Mouse (Mus musculus) embryonic facial prominence, embryonic 15.5 days (tissue): ENCODE results near the gene Maco1. TPM values are rescaled to one million over a fixed set of nuclear protein-coding genes. Genes with fewer than 3 reads are reported as not detected.

Experiments
- ATAC-seq: fragments of 200-750 bp; cut with Nextera tagmentation; 2 replicates; pipeline ENCODE4 v1.8.0; 2017; ENCODE audit warnings: low read depth, moderate TSS enrichment; ENCODE audit not compliant: insufficient number of reproducible peaks, low FRiP score, low TSS enrichment
- H3K27ac ChIP-seq: fragments of 300-500 bp; sonication (generic); replicated peaks from 2 replicates; pipeline ENCODE4 v1.5.1; 2015; ENCODE audit warnings: mild to moderate bottlenecking, inconsistent platforms
- H3K27me3 ChIP-seq: fragments of 300-500 bp; sonication (generic); 2 replicates; pipeline ENCODE4 v1.6.1; 2015; ENCODE audit warnings: inconsistent platforms
- H3K36me3 ChIP-seq: fragments of 300-500 bp; sonication (generic); 2 replicates; pipeline ENCODE4 v1.6.1; 2015; ENCODE audit warnings: mild to moderate bottlenecking, inconsistent platforms
- H3K4me1 ChIP-seq: fragments of 300-500 bp; sonication (generic); 2 replicates; pipeline ENCODE4 v1.6.1; 2015; ENCODE audit warnings: inconsistent platforms
- H3K4me2 ChIP-seq: fragments of 300-500 bp; sonication (generic); replicated peaks from 2 replicates; pipeline ENCODE4 v1.6.1; 2015; ENCODE audit warnings: mild to moderate bottlenecking, inconsistent platforms
- H3K4me3 ChIP-seq: fragments of 300-500 bp; sonication (generic); replicated peaks from 2 replicates; pipeline ENCODE4 v1.5.1; 2015; ENCODE audit warnings: mild to moderate bottlenecking, inconsistent platforms
- H3K9ac ChIP-seq: fragments of 300-500 bp; sonication (generic); 2 replicates; pipeline ENCODE4 v1.6.1; 2015; ENCODE audit warnings: inconsistent platforms
- H3K9me3 ChIP-seq: fragments of 300-500 bp; sonication (generic); replicated peaks from 2 replicates; pipeline ENCODE4 v1.6.1; 2016; ENCODE audit warnings: inconsistent platforms
- WGBS: fragments of 180-500 bp; shearing (Covaris S2); methylation state at CpG from one replicate; pipeline ENCODE4 v1.1.7; 2015; 5-methylcytosine and 5-hydroxymethylcytosine counted together
- polyA plus RNA-seq: library from polyadenylated mRNA; unstranded; fragments of >200 nt; fragmentation: Nextera tagmentation; extraction: Ambion mirVana; gene quantifications from 2 replicates; pipeline ENCODE4 v1.2.1, GENCODE M21; 2015

Gene Maco1
- polyA plus RNA-seq, 1 experiment from 2014 or later = 45.3 TPM

DNA sequence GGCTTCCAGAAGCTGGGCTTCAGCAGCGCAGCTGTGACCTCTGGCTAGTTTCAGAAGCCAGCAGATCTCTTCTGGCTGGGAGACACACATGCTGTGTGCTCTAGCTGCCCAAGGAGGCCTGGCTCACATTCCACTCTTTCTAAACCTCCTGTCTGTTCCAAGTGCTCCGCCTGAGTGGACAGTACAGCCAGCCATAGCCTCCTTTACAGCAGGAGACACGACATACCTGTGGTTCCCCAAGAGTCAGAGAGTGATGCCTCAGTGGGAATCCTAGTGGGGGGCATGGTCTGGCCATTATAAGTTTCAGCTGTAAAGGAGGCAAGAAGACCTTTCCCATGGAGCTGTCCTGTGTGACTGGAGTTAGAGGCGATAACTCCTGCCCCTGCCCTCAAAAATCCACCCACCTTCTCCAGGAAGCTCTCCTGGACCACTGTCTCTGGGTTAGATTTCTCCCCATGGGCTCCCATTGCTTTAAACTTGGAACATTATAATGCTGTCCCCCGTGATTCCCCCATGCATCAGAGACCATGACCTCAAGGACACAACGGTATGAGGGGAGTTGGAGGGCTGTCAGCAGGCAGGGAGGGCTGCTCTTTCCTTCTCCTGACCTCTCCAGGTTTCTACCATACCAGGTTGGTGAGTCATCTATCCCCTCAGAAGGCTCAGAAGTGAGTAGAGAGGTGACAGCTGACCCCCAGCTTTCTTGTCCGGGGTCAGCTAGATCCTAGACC is 83.9 kb downstream of the Maco1 start:
- ATAC-seq = no peak
- Histone ChIP-seq H3K27me3 (no peaks in the 10 kb centered on the region), H3K36me3 (no peaks in the 10 kb centered on the region), H3K9me3 (no peaks in the 10 kb centered on the region), H3K4me3 (no peak overlapping the region), H3K4me2 (no peak overlapping the region), H3K4me1 (peaks cover 44% of the 10 kb centered on the region), H3K9ac (no peak overlapping the region), H3K27ac (no peak overlapping the region; the same call in 1 of the 2 replicates)
- 69% methylated on average over 7 of the region's 7 CpGs for WGBS

DNA sequence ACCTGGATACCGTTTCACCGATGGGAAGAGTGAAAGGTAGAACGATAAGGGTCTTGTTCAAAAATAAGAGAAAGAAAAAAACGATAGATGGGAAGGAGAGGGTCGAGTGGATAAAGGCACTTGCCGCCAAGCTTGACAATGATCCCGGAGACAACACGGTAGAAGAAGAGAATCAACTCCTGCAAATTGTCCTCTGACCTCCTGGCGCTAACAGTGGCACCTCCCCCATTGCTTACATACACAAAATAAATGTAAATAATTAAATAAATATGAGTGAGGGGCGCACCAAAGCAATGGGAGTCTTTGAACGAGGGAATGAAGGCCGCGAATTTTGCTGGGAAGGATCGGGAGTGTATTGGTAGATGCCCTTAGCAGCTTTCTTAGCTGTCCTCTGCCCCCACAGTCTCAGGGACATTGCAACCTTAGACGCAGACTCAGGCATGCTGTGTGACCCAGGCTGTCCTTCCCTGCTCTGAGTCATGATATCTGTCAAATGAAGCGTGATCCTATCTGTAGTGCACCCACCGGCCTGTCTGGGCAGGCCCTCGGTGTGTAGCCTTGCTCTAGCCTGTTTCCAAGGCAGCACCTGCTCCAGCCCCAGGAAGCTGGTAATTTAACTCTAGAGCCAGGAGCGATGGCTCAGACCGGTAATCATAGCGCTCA is 84.8 kb downstream of the Maco1 start:
- H3K9ac ChIP-seq = no peak overlapping the region; the same call in 1 of the 2 replicates
- no peak for ATAC-seq
- H3K9me3 ChIP-seq = no peaks in the 10 kb centered on the region
- peak overlapping the region; percentile 78 for H3K4me3 ChIP-seq
- peaks cover 46% of the 10 kb centered on the region for H3K4me1 ChIP-seq
- WGBS = 9% methylated on average over 21 of the region's 21 CpGs
- peak overlapping the region; percentile 93 for H3K4me2 ChIP-seq
- H3K27me3 ChIP-seq = no peaks in the 10 kb centered on the region
- H3K36me3 ChIP-seq = no peaks in the 10 kb centered on the region
- 0 out of 2 replicates have a peak overlapping the region, but pooled peaks have one; percentile 44 for H3K27ac ChIP-seq

DNA sequence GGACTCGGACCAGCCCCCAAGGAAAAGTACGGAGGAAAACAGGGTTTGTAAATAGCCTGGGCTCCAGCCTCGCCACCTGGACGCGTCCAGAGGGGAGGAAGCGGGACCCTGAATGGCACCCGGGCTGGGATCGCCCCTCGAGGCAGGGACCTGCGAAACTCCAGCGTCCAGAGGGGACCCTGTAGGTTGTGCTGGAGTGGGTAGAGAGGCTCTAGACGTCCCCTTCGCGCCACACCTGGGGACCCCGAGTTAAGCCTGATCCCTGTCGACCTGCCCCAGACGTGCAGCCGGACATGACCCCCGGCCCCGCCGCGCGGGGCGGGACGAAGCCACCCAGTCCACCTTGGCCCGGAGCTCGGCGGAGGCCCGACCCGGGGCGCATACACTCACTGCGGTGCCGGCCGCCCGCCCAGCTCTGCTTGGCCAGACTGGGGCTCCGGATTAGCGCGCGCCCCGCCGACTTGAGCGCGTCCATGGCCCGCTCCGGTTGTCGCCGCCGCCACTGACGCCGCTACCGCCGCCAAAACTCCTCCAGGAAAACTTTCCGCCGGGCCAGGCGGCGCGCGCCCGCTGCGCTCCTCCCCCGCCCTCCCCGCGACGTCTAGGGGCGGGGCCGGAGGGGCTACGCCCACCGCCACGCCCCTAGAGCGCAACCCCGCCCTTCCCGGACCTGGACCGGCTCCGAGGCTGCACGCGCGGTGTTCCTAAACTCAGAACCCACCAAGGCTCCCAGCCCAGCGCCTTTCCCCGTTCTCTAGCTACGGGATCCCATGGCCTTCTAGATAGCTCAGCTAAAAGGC is 85.5 kb downstream of the Maco1 start, which contains the start of gene Ldlrap1:
Gene Ldlrap1, minus strand, starts transcription at position 599 of the 800 bp plus-strand sequence.
- Histone ChIP-seq H3K4me2 (peak within 1 kb of the TSS; percentile 93), H3K9me3 (no peaks in the 10 kb centered on the region), H3K4me1 (peaks cover 45% of the 10 kb centered on the region), H3K27ac (peak within 1 kb of the TSS; percentile 87), H3K4me3 (peak within 1 kb of the TSS; percentile 78), H3K27me3 (no peaks in the 10 kb centered on the region), H3K9ac (peak within 1 kb of the TSS; percentile 76), H3K36me3 (no peaks in the 10 kb centered on the region)
- peak; percentile 77 for ATAC-seq
- under 1% methylated on average over 80 of the region's 80 CpGs for WGBS

DNA sequence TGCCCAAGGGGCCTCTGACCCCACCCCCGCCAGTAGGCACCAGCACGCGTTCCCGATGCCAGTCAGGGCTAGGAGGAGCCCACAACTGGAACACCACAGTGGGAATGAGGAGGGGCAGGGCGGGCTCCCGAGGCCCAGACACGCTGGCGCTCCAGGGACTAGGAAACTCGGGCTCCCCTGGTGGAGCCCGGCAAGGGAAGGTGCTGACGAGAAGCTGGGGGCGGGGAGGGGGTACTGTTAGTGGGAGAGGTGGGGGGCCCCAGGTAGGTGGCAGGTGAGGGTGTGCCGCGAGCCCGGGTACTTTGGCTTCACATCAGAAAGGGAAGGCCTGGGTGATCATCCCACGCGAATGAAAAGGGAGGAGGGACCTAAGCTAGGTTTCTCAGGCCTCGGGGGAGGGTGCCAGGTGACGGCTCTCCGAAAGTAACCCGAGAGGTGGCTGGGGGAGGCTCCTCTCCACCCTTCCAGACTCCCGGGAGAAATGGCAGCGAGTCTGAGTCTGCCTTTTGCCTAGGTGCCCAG is 86.2 kb downstream of the Maco1 start:
- peak overlapping the region; percentile 87 for H3K27ac ChIP-seq
- peak overlapping the region; percentile 76 for H3K9ac ChIP-seq
- ATAC-seq = peak; percentile 74
- H3K4me1 ChIP-seq = peaks cover 49% of the 10 kb centered on the region
- peak overlapping the region; percentile 93 for H3K4me2 ChIP-seq
- no peaks in the 10 kb centered on the region for H3K27me3 ChIP-seq
- WGBS = 1% methylated on average over 23 of the region's 23 CpGs
- H3K4me3 ChIP-seq = peak overlapping the region; percentile 78
- H3K36me3 ChIP-seq = no peaks in the 10 kb centered on the region
- no peaks in the 10 kb centered on the region for H3K9me3 ChIP-seq

DNA sequence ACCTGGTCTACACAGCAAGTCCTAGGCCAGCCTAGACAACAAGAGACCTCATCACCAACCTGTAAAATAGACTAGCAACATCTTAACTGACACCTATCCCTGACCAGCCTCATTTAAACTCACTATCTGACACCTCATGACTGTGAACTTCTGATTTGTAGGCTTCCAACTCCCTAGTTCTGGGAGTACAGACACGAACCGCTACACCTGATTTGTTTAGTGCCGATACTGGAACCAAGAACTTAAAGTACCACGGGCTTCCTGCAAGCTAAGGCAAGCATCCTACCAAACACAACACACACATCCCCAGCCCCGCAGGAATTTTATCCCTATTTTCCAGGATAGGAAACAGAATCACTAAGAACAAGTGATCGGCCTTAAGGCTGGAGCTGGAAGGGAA is 86.9 kb downstream of the Maco1 start:
- peak overlapping the region; percentile 78 for H3K4me3 ChIP-seq
- 49% methylated on average over 6 of the region's 6 CpGs for WGBS
- H3K9me3 ChIP-seq = no peaks in the 10 kb centered on the region
- H3K36me3 ChIP-seq = no peaks in the 10 kb centered on the region
- H3K4me2 ChIP-seq = peak overlapping the region; percentile 93
- H3K27ac ChIP-seq = peak overlapping the region; percentile 87
- no peaks in the 10 kb centered on the region for H3K27me3 ChIP-seq
- peak overlapping the region; percentile 76; the same call in 1 of the 2 replicates for H3K9ac ChIP-seq
- peaks cover 51% of the 10 kb centered on the region for H3K4me1 ChIP-seq
- no peak for ATAC-seq

DNA sequence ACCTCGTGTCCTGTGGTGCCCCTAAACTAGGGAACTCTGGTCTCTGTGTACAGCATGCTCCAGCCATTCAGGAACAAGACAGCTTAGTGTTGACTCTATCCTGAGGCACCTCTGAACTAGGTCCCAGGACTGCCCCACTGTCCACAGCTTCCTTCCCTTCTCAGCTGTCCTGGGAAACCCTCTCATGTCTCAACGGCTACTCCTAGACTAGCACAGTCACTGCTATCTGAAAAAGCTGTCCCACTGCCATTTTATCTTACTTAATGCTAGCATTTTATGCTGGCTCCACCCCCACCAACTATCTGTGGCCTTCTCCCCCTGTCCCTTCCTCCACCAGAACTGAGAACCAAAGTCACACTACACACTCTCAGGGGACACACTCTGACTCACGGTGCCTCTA is 88.8 kb downstream of the Maco1 start:
- no peaks in the 10 kb centered on the region for H3K36me3 ChIP-seq
- 60% methylated on average over 3 of the region's 3 CpGs for WGBS
- H3K27ac ChIP-seq = no peak overlapping the region
- H3K4me1 ChIP-seq = peaks cover 69% of the 10 kb centered on the region
- no peak overlapping the region for H3K4me2 ChIP-seq
- H3K4me3 ChIP-seq = no peak overlapping the region
- no peaks in the 10 kb centered on the region for H3K9me3 ChIP-seq
- ATAC-seq = no peak
- no peaks in the 10 kb centered on the region for H3K27me3 ChIP-seq
- H3K9ac ChIP-seq = no peak overlapping the region

DNA sequence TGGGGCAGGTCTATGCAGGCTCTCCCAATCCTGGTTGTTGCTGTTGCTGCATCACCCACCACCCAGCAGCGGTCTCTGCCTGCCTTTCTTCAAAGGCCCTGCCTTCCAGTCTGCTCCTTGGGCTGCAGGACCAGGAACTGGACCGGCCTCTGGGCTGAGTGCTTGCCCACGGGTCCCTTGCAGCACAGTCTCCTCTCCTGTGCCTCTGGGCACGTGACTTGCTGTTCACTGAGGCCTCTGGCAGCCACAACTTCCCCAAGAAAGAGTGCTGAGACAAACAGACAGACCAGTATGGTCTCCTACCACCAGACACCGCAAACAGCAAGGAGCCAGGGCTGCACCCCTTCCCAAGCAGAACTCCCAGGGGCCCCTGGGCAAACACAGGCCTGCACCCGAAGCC is 90.8 kb downstream of the Maco1 start:
- Histone ChIP-seq H3K4me3 (no peak overlapping the region), H3K27ac (peak overlapping the region; percentile 44; the same call in 1 of the 2 replicates), H3K9ac (no peak overlapping the region), H3K27me3 (no peaks in the 10 kb centered on the region), H3K4me1 (peaks cover 77% of the 10 kb centered on the region), H3K4me2 (peak overlapping the region; percentile 9; the same call in 1 of the 2 replicates), H3K36me3 (no peaks in the 10 kb centered on the region), H3K9me3 (no peaks in the 10 kb centered on the region)
- WGBS = 62% methylated on average over 6 of the region's 6 CpGs
- no peak for ATAC-seq

DNA sequence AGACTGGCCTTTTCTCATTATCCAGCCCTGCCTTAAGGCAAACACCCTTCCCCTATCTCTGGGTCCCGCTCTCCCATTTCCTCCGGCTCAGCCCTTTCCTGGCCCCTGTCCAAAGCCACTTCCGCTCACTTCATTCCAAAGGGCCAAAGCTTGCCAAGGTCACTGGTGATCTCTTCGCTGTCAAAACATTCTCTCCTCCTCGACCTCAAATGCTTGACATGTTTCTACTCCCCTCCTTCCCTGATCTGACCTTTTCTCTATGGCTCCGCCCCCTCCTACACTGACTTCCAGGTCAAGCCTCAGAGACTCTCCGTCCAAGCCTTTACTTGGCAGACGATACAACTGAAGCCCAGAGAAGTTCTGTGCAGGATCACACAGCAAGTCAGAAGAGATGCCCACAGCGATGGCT is 92.3 kb downstream of the Maco1 start:
- WGBS = 39% methylated on average over 9 of the region's 9 CpGs
- Histone ChIP-seq H3K9ac (no peak overlapping the region), H3K4me3 (no peak overlapping the region), H3K27me3 (no peaks in the 10 kb centered on the region), H3K9me3 (no peaks in the 10 kb centered on the region), H3K27ac (no peak overlapping the region), H3K4me2 (0 out of 2 replicates have a peak overlapping the region, but pooled peaks have one; percentile 8), H3K4me1 (peaks cover 79% of the 10 kb centered on the region), H3K36me3 (no peaks in the 10 kb centered on the region; the same call in 1 of the 2 replicates)
- no peak for ATAC-seq

DNA sequence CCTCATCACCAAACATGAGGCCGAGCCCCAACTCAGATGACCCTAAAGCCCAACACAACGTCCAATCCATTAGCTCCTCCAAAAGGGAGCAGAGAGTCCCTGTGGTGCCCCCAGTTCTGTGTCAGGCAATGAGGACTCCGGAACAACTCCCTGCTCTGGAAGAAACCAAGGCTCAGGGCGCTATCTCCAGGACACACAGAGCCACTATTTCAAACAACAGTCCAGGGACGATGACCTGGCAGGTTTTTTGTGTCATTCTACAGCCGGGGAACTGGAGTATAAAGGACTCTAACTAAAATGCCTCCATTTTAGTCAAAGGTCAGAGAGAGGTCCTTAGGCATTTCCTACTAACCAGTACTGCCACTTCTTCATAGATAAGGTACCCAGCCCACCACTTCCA is 92.9 kb downstream of the Maco1 start:
- WGBS = 71% methylated on average over 6 of the region's 6 CpGs
- H3K36me3 ChIP-seq = no peaks in the 10 kb centered on the region; the same call in 1 of the 2 replicates
- no peak overlapping the region for H3K27ac ChIP-seq
- no peaks in the 10 kb centered on the region for H3K9me3 ChIP-seq
- no peak overlapping the region for H3K4me3 ChIP-seq
- no peak overlapping the region for H3K4me2 ChIP-seq
- ATAC-seq = no peak
- H3K4me1 ChIP-seq = peaks cover 79% of the 10 kb centered on the region
- H3K27me3 ChIP-seq = no peaks in the 10 kb centered on the region
- no peak overlapping the region for H3K9ac ChIP-seq

DNA sequence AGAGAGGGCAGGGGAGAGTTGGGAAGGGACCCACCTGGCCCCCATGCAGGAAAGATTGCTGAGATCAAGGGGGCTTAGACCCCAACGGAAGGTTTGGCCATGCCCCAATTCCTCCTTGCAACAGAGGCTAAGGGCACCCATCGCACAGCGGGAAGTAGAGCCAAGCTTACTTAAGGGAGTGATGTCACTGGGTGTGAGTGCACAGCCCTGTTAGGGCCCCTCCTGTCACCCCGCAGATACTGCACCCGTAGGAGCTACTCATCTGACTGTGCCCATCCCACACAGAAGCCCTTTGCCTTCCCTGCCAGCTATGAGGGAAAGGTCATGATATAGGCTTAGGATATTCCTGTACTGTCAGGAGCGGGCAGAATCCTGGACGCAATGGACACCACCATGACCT is 93.6 kb downstream of the Maco1 start:
- no peak overlapping the region for H3K4me3 ChIP-seq
- no peak overlapping the region for H3K27ac ChIP-seq
- 81% methylated on average over 7 of the region's 7 CpGs for WGBS
- H3K9ac ChIP-seq = no peak overlapping the region
- no peak overlapping the region for H3K4me2 ChIP-seq
- peaks cover 2% of the 10 kb centered on the region for H3K36me3 ChIP-seq
- no peaks in the 10 kb centered on the region for H3K27me3 ChIP-seq
- H3K4me1 ChIP-seq = peaks cover 79% of the 10 kb centered on the region
- ATAC-seq = no peak
- no peaks in the 10 kb centered on the region for H3K9me3 ChIP-seq

DNA sequence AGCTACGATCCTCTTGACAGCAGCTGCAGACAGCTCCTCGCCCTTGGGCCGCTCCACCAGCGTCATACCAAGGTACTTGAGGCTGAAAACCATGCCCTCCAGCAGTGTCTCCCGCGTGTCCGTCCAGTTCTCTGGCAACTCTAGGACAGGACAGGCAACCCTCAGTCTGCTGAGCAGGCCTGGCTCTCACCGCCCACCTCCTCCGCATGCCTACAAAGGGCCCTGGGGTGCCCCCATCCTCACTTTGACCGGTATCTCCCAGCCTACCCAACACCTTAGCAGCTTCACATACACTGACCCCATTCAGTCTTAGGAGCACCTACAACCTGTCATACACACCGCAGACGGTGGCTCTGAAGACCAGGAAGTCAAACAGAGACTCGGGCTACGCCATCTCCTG is 94.2 kb downstream of the Maco1 start:
- Histone ChIP-seq H3K27me3 (no peaks in the 10 kb centered on the region), H3K4me2 (no peak overlapping the region), H3K36me3 (peaks cover 9% of the 10 kb centered on the region), H3K4me1 (peaks cover 80% of the 10 kb centered on the region), H3K9me3 (no peaks in the 10 kb centered on the region), H3K4me3 (no peak overlapping the region), H3K27ac (no peak overlapping the region), H3K9ac (no peak overlapping the region)
- ATAC-seq = no peak
- WGBS = 83% methylated on average over 14 of the region's 14 CpGs
